Mouse (Mus musculus): ENCODE results near the gene Cbln4. TPM values are rescaled to one million over a fixed set of nuclear protein-coding genes. Genes with fewer than 3 reads are reported as not detected.

Cbln4 gene
- polyA plus RNA-seq, 1 experiment = not detected

- Histone ChIP-seq H3K36me3 (replicated peaks; ENCODE audit: low read length) (no peaks in the 10 kb centered on the region), H3K4me1 (no peaks in the 10 kb centered on the region), H3K4me3 (replicated peaks) (no peak overlapping the region), H3K9me3 (peaks cover 95% of the 10 kb centered on the region), H3K27me3 (replicated peaks) (no peaks in the 10 kb centered on the region)
- TF ChIP-seq FLI1 (IDR thresholded peaks at IDR 0.05; ENCODE audit: low read length) (no peak), GATA1 (IDR thresholded peaks at IDR 0.05; ENCODE audit: borderline replicate concordance, low read length) (no peak)
Observed at GRCm38 (mm10) chr2:171986686-171987085, 56.6 kb downstream of the Cbln4 start.

Other genes with a start within 250 kb of the Cbln4 start
- not detected in 2 replicates for gene Mc3r, start 205.0 kb upstream of the Cbln4 start, polyA plus RNA-seq (2012; ENCODE audit: insufficient read depth, low replicate concordance)

Measured in megakaryocyte, embryonic 14.5 days (primary cell).